In genomic region chr9:96669877-96670276, GRCm38 (mm10) we compare ENCODE assay signal across 8 mouse cellular contexts. TPM values are rescaled to one million over a fixed set of nuclear protein-coding genes. Genes with fewer than 3 reads are reported as not detected.
DNase-seq lines count a peak whose midpoint lies in the region; ATAC-seq lines count a peak whose summit lies in the region.

No protein-coding gene starts in this region.

- peak; percentile 100 for ATAC-seq in inflammation-experienced regulatory T-cells, adult 6 months
- peak; percentile 100 for ATAC-seq in megakaryocyte-erythroid progenitor cell, adult 5-6 weeks (replicated peaks; ENCODE audit: low FRiP score, low TSS enrichment, poor library complexity, severe bottlenecking)

- intact Hi-C loops in gastrocnemius, postnatal 14 days (cut with DNase I; ENCODE audit: low total_unique reads): loop anchor here (2.0 to 5.0 kb wide), 2 partner anchors 89 to 147 kb away; no protein-coding TSS in a partner anchor
- intact Hi-C loops in left cerebral cortex, postnatal 10 days (cut with DNase I): loop anchor here (2.0 kb wide), 2 partner anchors 89 to 149 kb away; no protein-coding TSS in a partner anchor

- DNase-seq in adrenal gland, adult (ENCODE audit: inconsistent age in 2 of 2, low spot score in 1 of 2): peak; percentile 96 to 98
- peak; percentile 98 for DNase-seq in embryo, embryonic 10.5 days (ENCODE audit: low spot score)
- DNase-seq in gastrocnemius, postnatal 14 days: peak; percentile 94
- DNase-seq in left cerebral cortex, postnatal 10 days (ENCODE audit: extremely low spot score in 1 of 2, low spot score in 2 of 2): peak; percentile 96 to 97
- DNase-seq in right cerebral cortex, postnatal 25 days: peak; percentile 95
- peak; percentile 91 to 94 for DNase-seq in urinary bladder, postnatal 4 days (ENCODE audit: low spot score in 2 of 2)

RNA-seq across cellular contexts. Expression of gene Rasa2, which starts 38.5 kb away (rescaled TPM):
- total RNA-seq in gastrocnemius, postnatal 14 days (2021): 1 to 10 TPM; 3.0 to 4.1 TPM
- polyA plus RNA-seq in inflammation-experienced regulatory T-cells, adult 6 months (2017; shearing (Covaris generic)): 10 to 100 TPM; 31.5 to 41.1 (median 34.3) TPM
- total RNA-seq in left cerebral cortex, postnatal 10 days (2021): 10 to 100 TPM; 26.4 to 29.1 TPM
- 8.7 and 9.7 TPM in 2 replicates for total RNA-seq in megakaryocyte-erythroid progenitor cell, adult 5-6 weeks (2014; fragmentation: Nextera tagmentation)
- total RNA-seq in megakaryocyte-erythroid progenitor cell, adult 5-6 weeks (2017): 9.7 and 13.8 TPM in 2 replicates

Comparison
In these comparisons a context has a peak if more than half of its experiments do, and no peak if none do; other contexts are left out.
1. Peak in every context shown above with its lines: DNase-seq and ATAC-seq.